Mouse (Mus musculus): ENCODE data around the gene Lcn12. TPM values are rescaled to one million over a fixed set of nuclear protein-coding genes. Genes with fewer than 3 reads are reported as not detected.

The Lcn12 gene
- polyA plus RNA-seq, 1 experiment: not detected

DNA sequence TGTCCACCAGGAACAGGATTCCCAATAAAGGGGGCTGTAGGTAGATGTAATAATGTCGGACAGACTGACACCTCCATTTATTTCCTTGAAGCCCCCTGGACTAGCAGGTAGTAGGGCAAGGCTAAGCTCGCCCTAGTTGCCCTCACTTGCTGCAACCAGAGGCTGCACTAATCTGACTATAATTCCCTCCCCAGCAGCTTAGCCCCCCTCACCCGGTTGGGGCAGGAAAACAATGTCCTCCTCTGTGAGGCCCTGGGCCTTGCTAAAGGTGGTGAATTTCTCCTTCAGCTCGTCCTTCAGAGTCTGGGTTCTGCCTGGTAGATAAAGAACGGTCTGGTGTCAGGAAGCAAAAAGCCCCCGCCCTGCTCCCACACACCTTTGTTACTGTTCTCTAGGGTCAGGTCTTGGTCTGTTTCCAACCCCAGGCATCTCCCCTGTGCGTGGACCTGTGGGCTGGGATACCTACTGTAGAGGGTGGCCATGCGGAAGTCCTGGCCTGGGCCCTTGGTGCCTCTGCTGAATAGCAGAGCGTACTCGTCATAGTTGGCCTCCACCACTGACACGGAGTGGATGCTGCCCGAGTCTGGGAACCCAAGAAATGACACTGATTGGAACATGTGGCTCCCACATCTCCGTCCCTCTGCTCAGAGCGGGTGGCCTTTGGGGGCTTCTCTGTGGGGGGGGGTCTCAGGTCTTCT is 26.0 kb downstream of the Lcn12 start:
- peak overlapping the region; percentile 36 for H3K27ac ChIP-seq (ENCODE audit: insufficient read depth, low read depth, low read length)
- WGBS: 79% methylated on average over 14 of the region's 14 CpGs
- 0 out of 2 replicates have a peak, but pooled peaks cover 5% of the 10 kb centered on the region for H3K4me1 ChIP-seq (ENCODE audit: control insufficient read depth, insufficient read depth, low read length)
- DNase-seq: peak; percentile 15
- TF ChIP-seq CTCF (conservative IDR thresholded peaks at IDR 0.05; ENCODE audit: insufficient read depth, insufficient read length, low read depth, low read length): no peak
- TF ChIP-seq POLR2A (IDR thresholded peaks at IDR 0.05; ENCODE audit: low read depth, low read length): no peak
- H3K36me3 ChIP-seq (ENCODE audit: control insufficient read depth, insufficient read depth, low read length): no peaks in the 10 kb centered on the region
- H3K27me3 ChIP-seq (replicated peaks; ENCODE audit: control insufficient read depth, insufficient read depth, low read length): no peaks in the 10 kb centered on the region
- H3K4me3 ChIP-seq (ENCODE audit: insufficient read depth, low read depth, low read length): no peak overlapping the region

DNA sequence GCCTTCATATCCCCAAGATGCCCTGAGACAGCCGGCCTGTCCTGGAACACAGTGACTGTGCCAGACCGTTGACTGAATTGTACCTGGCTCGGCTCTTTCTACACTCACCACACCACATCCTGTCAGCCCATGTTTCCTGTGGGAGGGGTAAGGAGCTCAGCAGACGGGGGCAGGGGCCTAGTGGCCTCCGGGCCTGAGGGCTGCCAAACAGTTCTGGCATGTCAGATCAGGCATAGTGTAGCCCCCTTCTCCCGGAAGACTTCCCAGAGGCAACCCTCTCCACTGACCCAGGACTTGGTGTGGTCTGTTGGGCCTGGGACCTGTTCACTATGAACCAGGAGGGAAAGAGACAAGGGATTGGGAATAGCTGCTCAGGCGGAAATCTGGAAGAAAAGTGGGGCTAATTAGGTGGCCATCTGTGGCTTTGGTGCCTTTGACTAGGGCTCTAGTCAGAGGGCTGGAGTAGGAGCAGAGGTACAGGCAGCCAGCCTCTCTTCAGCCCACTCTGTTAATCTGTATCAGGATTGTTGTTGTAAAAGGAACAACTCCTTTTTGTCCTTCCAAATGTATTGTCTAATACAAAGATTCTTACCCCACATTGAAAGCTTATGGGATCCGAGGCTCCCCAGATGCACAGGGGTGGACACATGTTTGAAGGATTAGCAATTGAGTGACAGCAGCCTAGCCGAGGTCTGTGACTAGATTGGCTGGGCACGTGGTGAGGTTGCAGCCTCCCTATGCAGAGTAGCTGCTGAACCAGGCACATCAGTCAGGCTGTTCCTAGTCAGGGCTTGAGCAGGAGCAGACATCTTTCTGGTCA is 27.7 kb downstream of the Lcn12 start:
- no peak for DNase-seq
- H3K27me3 ChIP-seq (replicated peaks; ENCODE audit: control insufficient read depth, insufficient read depth, low read length): no peaks in the 10 kb centered on the region
- 52% methylated on average over 10 of the region's 10 CpGs for WGBS
- no peak overlapping the region for H3K27ac ChIP-seq (ENCODE audit: insufficient read depth, low read depth, low read length)
- H3K4me1 ChIP-seq (ENCODE audit: control insufficient read depth, insufficient read depth, low read length): peaks cover 8% of the 10 kb centered on the region
- TF ChIP-seq CTCF (conservative IDR thresholded peaks at IDR 0.05; ENCODE audit: insufficient read depth, insufficient read length, low read depth, low read length): no peak
- no peak for TF ChIP-seq POLR2A (IDR thresholded peaks at IDR 0.05; ENCODE audit: low read depth, low read length)
- H3K36me3 ChIP-seq (ENCODE audit: control insufficient read depth, insufficient read depth, low read length): no peaks in the 10 kb centered on the region
- H3K4me3 ChIP-seq (ENCODE audit: insufficient read depth, low read depth, low read length): no peak overlapping the region

DNA sequence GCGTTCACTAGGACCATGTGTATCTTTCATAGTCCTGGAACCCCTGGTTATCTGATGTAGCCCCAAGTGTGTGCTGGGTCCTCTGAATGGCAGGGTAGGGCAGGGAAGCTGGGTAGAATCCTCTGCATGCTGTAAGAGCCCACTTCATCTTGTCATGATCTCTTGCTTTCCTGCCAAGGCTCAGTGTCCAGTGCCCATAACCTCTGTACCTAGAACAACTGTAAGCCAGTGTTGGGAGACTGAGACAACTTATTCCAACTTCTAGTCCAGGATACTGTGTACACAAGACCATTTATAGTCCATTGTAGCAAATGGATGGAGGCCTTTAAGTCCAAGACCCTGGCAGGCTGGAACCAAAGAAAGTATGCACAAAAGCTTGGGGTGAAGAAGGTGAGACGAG is 28.5 kb downstream of the Lcn12 start:
- Histone ChIP-seq H3K36me3 (ENCODE audit: control insufficient read depth, insufficient read depth, low read length) (no peaks in the 10 kb centered on the region), H3K27ac (ENCODE audit: insufficient read depth, low read depth, low read length) (no peak overlapping the region), H3K4me1 (ENCODE audit: control insufficient read depth, insufficient read depth, low read length) (peaks cover 9% of the 10 kb centered on the region), H3K27me3 (replicated peaks; ENCODE audit: control insufficient read depth, insufficient read depth, low read length) (no peaks in the 10 kb centered on the region), H3K4me3 (ENCODE audit: insufficient read depth, low read depth, low read length) (no peak overlapping the region)
- 88% methylated on average over 2 of the region's 2 CpGs for WGBS
- DNase-seq: no peak
- TF ChIP-seq POLR2A (IDR thresholded peaks at IDR 0.05; ENCODE audit: low read depth, low read length) (no peak), CTCF (conservative IDR thresholded peaks at IDR 0.05; ENCODE audit: insufficient read depth, insufficient read length, low read depth, low read length) (no peak)

DNA sequence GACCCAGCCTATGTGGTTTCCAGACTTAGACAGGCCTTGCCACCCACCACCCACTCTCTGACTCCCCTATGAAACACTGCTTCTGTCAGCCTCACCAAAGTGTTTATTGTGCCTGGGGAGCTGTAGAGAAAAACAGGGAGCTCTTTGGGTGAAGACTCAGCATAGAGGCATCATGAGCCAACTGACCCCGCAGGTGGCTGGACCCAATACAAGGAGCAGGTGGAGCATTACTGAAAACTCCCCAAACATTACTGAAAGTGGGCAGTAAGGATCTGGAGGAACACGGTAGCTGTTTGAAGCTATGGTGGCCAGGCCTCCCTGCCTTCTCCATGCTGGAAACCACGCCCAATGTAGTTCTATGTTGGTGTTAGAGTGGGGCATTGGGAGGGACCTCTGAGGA is 30.1 kb downstream of the Lcn12 start:
- TF ChIP-seq CTCF (conservative IDR thresholded peaks at IDR 0.05; ENCODE audit: insufficient read depth, insufficient read length, low read depth, low read length) (no peak), POLR2A (IDR thresholded peaks at IDR 0.05; ENCODE audit: low read depth, low read length) (no peak)
- 94% methylated on average over 3 of the region's 3 CpGs for WGBS
- Histone ChIP-seq H3K36me3 (ENCODE audit: control insufficient read depth, insufficient read depth, low read length) (no peaks in the 10 kb centered on the region), H3K4me3 (ENCODE audit: insufficient read depth, low read depth, low read length) (no peak overlapping the region), H3K27me3 (replicated peaks; ENCODE audit: control insufficient read depth, insufficient read depth, low read length) (no peaks in the 10 kb centered on the region), H3K4me1 (ENCODE audit: control insufficient read depth, insufficient read depth, low read length) (peaks cover 13% of the 10 kb centered on the region), H3K27ac (ENCODE audit: insufficient read depth, low read depth, low read length) (no peak overlapping the region)
- no peak for DNase-seq

DNA sequence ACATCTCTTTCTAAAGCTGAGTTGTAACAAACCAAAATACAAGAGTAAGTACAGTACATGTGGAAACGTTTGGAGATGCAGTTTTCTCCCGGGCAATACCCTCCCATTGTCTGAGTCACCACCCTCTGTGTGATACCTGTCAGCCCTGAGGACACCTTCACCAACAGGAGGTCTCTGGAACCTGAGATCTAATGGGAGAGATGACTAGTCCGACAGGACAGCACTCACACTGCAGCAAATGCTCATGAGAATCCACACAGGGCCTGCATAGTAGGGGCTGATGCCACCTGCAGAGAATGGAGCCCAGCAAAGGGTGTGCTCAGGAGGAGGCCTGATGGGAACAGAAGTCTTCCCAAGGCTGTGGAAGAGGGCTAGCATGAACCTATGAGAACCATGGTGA is 32.3 kb downstream of the Lcn12 start:
- Histone ChIP-seq H3K4me1 (ENCODE audit: control insufficient read depth, insufficient read depth, low read length) (peaks cover 11% of the 10 kb centered on the region), H3K4me3 (ENCODE audit: insufficient read depth, low read depth, low read length) (peak overlapping the region; percentile 45), H3K36me3 (ENCODE audit: control insufficient read depth, insufficient read depth, low read length) (no peaks in the 10 kb centered on the region), H3K27ac (ENCODE audit: insufficient read depth, low read depth, low read length) (peak overlapping the region; percentile 66), H3K27me3 (replicated peaks; ENCODE audit: control insufficient read depth, insufficient read depth, low read length) (no peaks in the 10 kb centered on the region)
- WGBS: 31% methylated on average over 3 of the region's 3 CpGs
- no peak for TF ChIP-seq CTCF (conservative IDR thresholded peaks at IDR 0.05; ENCODE audit: insufficient read depth, insufficient read length, low read depth, low read length)
- no peak for TF ChIP-seq POLR2A (IDR thresholded peaks at IDR 0.05; ENCODE audit: low read depth, low read length)
- DNase-seq: no peak

DNA sequence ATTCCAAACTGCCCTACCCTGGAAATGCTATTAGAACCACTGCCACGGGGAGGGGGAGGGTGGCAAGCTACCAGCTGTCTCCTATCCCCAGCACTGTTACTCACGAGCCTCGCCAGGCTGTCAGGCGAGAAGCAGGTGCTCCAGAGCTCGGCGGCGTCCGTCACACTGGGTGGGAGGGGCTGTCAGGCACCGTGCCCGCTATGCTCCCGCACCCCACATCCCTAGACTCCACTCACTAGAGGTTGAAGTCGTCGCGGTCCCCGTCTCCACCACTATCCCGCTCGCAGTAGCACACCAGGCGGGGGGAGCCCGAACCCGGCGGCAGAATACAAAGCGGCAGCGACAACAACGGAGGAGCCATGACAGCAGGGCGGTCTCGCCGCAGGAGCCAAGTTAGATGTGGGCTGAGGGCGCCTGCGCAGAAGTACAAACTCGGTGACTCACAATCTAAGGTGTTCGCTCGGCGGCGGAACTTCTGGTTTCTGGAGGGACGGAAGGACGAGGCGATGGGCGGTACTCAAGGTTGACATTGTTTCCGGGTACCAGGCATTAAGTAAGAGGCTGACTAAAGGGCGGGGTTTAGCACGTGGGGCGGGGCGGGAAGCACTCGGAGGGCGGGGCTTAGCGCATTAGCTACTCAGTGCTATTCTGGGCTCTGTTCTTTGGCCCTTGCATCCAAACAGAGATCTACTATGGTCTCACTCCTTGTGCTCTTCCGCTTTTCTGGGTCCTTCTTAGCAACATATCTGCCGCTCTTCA is 33.0 kb downstream of the Lcn12 start, which contains the start of gene Paxx:
Paxx (minus strand) TSS at position 544 of the 759 bp plus-strand sequence.
- peak; percentile 98 for DNase-seq
- Histone ChIP-seq H3K27ac (ENCODE audit: insufficient read depth, low read depth, low read length) (peak within 1 kb of the TSS; percentile 93), H3K27me3 (replicated peaks; ENCODE audit: control insufficient read depth, insufficient read depth, low read length) (no peaks in the 10 kb centered on the region), H3K4me1 (ENCODE audit: control insufficient read depth, insufficient read depth, low read length) (peaks cover 11% of the 10 kb centered on the region), H3K36me3 (ENCODE audit: control insufficient read depth, insufficient read depth, low read length) (no peaks in the 10 kb centered on the region), H3K4me3 (ENCODE audit: insufficient read depth, low read depth, low read length) (peak within 1 kb of the TSS; percentile 71)
- WGBS: 1% methylated on average over 48 of the region's 48 CpGs
- no peak for TF ChIP-seq CTCF (conservative IDR thresholded peaks at IDR 0.05; ENCODE audit: insufficient read depth, insufficient read length, low read depth, low read length)
- peak; percentile 59 for TF ChIP-seq POLR2A (IDR thresholded peaks at IDR 0.05; ENCODE audit: low read depth, low read length)

Data from kidney, adult 2 months (tissue).